Mouse (Mus musculus) layer of hippocampus, adult 8-10 months (tissue): Measurements from ENCODE around the gene Syngr2. TPM values are rescaled to one million over a fixed set of nuclear protein-coding genes. Genes with fewer than 3 reads are reported as not detected.
"Not testable (repeated sequence)": the region's sequence is repeated elsewhere in the genome, so short reads cannot be mapped to it uniquely, and the experiment has no call there.

ENCODE experiments used
- DNase-seq, 2 experiments: peaks; one replicate each; pipeline ENCODE4 v3.0.0; 2022; ENCODE audit warnings: low spot score in 2 of 2
- total RNA-seq, 4 experiments: library from RNA; stranded (reverse); gene quantifications; 2 replicates each; pipeline ENCODE4 v1.2.4; 2022

The Syngr2 gene
- total RNA-seq, 4 experiments from 2014 or later, result 11.4 to 33.5 (median 24.5) TPM

DNA sequence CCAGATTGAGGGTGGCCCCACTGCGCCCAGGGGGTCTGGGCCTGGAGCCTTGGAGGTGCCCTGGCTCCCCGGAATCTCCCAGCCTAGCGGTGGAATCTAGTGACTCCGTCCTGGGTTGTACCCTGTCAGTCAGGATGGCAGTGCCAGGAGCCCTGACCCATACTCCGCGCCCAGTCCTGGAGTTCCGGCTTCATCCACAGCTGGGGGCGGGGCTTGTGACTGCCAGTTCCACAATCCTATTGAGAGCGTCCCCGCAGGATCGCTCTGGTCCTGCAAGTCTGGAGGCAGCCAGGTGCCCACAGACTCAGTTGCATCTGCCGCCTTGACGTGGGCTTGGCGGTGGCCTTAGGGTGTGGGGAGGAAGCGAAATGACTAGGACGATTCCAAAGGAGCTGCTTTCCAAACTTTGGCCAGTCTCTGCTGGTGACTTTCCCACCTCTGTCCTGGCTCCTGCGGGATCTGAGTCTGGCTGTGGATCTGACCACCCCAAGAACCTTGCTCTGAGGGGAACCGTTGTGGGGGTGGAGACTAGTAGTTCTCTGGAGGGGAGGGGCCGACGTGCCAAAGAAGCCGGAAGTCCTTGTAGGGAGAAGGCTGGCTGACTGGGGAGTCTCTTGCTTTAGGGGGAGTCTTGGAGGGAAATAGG lies 1.1 kb downstream of the Syngr2 start:
- DNase-seq, result peak; percentile 60 to 63

DNA sequence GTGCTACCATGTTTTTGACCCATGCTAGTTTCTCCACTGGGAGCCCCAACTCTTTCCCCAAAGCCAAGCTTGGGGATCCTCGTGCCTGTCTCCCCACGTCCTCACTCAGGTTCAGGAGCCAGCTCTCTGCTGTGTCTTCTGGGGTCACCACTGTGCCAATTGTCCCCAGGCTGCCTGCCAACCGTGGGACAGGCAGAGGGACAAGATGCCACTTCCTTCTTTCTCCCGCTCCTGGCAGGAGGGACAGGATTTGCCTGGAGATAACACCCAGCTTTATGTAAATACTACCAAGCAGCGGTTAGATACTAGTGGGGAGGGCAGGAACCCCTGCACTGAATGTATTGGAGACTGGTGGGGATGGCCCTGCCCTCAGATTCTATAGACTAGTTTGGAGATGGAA lies 4.4 kb downstream of the Syngr2 start:
- no peak for DNase-seq

DNA sequence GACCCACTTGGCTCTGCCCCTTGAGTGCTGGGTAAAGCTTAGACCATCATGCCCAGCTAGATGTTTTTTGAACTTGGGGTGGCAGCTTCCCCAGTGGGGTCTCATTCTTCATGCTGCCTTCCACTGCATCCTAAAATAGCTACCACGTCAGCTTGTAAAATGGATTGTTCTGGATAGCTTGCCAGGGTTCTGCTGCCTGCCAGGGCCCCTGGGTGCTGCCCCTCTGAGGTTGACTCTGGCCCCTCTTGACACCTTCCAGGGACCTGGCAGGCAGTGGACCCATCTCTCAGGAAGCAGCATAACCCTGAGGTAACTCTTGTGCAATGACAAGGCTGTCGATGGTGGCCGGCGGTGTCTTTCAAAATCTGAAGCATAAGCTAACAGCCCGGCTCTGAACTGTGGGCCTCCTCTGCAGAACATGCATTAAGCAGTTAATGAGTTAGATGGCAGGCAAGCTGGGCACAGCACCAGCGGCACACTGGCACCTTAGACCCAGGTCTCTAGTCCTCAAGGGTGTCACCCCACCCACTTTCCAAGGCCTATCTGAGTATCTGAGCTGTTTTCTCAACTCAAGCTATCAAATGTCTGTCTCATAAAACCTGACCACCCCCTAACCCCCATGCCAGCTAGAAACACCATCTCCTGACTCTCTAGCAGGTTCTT lies 5.4 kb downstream of the Syngr2 start:
- DNase-seq, result no peak

DNA sequence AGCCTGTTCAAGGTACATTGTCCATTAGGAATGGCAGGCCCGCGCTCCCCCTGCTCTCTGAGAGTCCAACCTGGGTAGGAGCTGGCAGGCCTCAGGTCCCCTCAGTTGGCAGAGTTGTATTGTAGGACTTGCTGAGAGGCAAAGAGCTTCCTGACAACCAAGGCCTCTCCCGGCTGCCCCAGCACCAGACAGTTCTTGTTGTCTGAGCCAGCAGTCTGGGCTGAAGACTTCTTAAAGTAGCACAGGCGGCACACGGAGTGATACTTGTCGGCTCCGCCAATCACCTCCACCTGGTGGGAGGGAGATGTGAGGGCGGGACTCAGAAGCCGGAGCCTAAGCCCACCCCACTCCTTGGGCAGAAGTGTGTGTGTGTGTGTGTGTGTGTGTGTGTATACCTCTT lies 6.4 kb downstream of the Syngr2 start:
- DNase-seq, result not testable (repeated sequence)

DNA sequence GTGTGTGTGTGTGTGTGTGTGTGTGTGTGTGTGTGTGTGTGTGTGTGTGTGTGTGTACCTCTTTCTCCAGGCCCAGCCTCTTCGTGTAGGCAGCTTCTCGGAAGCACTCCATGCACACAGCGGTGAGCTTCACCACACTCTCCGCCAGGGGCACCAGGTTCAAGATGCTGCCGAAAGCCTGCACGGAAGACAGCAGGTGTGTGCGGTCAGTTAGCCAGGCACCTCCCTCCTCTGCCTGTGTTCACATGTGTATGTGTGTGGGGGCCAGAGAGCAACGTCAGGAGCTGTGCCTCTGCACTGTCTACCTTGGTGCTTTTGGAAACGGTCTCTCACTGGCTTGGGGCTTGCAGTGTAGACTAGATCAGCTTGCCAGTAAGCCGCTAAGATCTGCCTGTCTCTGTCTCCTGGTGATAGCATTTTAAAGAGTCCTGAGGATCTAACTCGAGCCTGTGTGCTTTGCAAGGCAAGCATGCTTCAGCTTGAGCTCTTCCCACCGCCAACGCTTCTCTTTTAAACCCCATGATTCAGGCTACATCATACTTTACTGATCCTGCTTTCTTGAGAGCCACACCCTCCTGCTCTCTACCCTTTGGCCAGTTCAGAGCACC lies 7.0 kb downstream of the Syngr2 start:
- no peak for DNase-seq

DNA sequence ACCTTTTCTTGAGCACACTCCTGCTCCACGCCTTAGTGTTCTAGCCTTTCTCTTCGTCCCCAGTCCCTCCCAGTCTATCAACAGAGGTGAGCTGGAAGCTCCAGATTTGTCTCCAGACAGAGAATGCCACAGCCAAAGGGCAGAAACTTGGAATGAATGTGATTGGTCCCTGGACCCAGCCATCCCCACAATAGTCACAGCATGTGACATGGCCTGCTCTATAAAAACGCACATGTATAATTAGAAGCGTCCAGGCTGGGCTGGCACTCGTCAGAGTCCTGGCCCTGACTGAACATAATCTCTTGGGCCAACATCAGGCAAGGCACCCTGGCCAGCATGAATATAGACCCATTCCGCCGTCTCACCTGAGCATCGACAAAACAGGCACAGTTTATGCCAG lies 9.6 kb downstream of the Syngr2 start:
- DNase-seq, result no peak

DNA sequence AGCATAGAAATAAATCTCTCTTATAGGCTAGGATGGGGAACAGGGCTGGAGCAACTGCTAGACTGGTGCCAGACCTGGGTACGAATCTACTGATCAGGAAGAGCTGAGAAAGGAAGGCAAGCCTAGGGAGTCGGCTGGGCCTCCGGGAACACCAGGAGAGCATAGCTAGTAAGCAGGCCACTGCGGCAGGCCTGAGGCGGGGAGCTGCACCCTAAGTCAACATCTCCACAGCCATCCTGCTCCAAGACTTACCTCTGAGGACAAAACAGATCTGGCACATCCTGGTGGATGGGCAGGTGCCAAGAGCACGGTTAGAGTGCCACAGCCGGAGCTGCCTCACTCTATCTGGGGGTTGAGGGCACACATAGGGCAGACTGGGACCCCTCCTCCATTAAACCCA lies 10.7 kb downstream of the Syngr2 start:
- DNase-seq, result no peak

DNA sequence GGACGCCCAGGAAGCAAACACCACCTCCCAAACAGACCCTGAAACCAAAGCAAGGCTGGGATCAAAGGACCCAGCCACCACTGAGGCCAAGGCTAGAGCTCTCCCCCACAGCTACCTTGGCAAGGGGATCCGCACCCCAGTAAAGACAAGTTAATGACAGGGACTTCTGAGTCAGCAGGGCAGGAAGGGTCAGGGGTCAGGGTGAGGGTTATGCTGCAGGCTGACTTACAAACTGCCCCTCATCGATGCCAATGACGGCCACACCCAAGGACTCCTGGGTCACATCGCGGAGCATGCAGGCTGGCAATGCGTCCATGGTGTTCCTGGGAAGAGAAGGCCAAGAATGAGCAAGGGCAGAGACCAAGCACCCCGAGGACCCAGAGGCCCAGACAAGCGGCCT lies 12.4 kb downstream of the Syngr2 start:
- no peak for DNase-seq

DNA sequence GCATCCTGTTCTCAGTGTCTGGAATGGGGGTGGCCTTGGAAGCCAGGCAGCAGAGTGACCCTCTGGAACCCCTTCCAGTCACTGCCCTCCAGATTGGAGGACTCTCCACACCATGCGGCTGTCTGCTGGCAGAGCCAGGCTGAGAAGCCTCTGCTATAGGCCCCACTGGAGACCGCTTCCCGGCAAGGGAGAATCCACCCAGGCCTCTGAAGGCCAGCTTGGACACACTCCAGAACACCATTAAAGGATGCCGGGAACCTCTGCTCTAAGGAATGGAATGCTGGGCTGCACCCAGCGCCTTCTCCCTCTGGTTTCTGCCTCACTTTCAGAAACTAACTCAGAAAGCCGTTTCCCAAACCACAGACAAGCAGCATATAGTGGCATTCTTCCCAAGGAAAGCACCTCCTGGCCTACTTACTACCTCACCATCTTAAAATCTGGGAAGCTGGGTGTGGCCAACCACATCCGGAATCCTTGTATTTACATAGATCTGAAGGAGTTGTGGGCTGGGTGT lies 13.3 kb downstream of the Syngr2 start:
- no peak for DNase-seq

DNA sequence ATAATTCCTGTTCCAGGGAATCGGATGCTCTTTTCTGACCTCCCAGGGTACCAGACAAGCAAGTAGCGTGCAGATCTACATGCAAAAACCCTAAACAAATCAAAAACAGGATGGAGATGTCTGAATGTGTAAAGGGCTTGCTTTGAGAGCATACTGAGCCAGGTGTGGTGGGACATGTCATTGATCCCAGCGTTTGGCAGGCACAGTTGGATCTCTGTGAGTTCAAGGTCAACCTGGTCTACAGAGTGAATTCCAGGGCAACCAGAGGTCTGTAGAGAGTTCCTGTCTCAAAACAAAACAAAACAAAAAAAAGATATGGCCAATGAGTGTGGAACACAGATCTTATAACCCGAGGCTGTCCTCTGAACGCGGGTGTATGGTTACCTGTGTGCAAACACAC lies 13.9 kb downstream of the Syngr2 start:
- no peak for DNase-seq

DNA sequence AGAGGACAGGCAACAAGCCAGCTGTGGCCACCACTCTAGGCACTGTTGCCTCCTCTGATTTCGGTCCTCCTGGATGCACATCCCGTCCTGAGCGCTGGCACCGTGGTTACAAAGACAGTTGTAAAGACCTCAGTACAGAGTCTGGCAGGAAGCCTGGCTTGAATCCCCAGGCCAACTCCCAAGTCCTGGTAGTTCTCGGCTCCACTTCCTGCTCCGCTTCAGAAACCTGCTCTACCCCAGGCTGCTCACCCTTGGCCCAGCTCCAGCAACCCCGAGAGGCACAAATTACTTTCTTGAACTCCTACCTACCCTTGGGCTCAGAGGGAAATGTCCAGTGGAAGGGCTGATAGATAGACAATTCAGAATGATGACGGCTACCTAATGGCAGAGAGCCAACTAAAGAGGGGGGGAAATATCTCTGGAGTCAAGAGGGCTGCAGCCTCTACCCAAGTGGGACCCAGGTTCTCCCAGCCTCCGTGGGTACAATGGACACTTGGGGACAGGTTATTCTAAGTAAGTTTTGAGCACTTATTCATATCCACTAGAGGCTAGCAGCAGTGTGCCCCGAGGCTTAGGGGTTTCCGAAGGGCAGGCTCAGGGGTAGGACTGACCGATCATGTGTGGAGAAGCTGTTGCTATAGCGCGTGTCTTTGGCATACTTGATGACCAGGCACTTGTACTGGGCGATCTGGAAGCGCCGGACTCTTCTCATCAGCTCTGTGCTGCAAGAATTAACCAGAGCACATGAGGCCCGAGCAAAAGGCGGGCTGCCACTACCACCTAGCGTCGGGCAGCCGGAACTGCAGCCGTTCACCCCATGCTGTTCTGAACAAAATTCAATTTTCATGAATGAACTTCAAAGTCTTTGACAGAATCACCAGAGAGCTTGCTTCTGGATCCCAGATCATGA lies 14.8 kb downstream of the Syngr2 start:
- DNase-seq, result peak; percentile 61 to 85

DNA sequence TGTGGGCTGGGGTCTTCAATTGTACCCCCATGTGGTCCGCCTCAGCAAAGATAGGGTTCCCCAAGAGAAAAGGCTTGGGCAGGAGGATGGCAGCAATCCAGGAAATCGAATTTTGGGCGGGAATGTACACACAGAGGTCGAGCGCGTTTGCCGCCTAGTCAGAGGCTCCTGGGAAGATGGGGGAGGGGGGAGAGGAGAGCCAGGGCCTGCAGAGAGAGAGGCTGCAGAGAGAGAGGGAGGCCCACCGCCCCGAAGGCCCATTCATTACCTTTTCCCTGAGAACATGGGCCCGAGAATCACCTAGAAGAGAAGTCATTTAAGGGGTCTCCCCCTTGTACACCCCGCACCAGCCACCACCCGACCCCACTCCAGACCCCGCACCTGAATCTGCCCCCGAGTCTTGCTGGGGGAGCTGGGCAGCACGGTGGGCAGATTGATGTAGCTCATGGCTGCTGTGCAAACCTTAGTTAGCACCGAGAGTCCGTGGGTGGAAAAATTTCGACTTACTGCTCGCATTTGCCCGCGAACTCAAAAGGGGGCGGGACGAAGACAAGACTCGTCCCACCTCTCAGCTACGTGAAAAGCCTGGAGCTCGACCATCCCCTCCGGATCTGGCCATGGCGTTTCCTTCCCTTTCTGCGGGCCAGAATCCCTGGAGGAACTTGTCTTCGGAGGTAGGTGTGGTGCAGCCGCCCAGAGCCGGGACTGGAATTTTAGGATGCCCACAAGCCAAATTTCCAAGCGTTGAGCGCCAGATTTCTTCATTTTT lies 16.0 kb downstream of the Syngr2 start, which contains the start of the genes Afmid and Tk1:
Gene Afmid, plus strand, starts transcription at position 592 of the 769 bp plus-strand sequence.
Gene Tk1, minus strand, starts transcription at position 760 of the 769 bp plus-strand sequence.
- no peak for DNase-seq

DNA sequence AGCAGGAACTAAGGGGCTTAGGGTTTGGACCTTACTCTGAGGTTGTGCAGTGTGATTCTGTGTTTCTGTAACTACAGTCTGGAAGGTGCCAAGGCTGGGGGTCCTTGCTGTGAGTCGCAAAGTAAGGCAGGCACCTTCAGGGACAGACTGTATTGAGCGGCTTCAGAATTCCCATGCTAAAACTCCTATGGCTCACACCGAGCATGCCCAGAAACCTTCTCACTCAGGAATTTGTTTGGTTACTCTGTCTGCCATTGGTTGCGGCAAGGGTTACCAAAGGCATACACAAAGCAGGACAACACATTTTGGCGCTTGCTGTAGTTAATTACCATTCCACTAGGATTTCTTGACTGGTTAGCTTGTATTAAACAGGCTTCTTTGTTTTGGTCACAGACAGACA lies 16.7 kb downstream of the Syngr2 start:
- no peak for DNase-seq

DNA sequence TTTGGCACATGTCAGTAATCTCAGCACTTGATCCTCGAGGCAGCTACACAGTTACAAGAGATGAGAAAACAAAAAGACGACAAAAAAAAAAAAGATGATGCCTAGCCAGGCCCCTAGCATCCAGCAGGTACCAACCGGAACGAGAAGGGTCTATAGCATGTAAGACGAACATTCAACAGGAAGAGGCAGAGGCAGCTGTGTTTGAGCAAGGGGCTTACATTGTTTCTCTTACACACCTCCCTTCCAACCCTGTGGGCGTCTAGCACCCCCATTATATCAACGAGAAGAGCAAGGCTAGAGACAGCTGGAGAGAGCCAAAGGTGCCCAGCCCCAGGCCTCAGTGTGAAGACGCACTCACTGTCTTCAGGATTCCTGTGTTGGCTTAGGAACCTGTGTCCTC lies 17.4 kb downstream of the Syngr2 start:
- DNase-seq, result no peak

DNA sequence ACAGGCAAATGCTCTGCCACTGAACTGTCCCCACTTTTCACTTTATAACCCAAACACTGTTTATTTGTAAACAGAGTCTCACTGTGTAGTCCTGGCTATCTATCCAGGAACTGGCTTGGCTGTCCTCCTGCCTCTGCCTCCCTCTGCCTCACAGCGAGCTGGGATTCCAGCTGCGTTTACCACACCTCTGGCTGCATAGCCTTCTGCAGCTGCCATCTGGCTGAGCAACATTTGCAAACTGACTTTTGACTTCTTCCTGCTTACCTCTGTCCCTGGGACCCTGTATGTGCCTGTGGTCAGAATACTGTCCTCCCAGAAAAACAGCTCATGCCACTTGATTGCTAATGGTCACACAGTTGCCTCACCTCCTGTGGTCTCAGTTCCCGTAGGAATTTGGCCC lies 17.9 kb downstream of the Syngr2 start:
- no peak for DNase-seq

DNA sequence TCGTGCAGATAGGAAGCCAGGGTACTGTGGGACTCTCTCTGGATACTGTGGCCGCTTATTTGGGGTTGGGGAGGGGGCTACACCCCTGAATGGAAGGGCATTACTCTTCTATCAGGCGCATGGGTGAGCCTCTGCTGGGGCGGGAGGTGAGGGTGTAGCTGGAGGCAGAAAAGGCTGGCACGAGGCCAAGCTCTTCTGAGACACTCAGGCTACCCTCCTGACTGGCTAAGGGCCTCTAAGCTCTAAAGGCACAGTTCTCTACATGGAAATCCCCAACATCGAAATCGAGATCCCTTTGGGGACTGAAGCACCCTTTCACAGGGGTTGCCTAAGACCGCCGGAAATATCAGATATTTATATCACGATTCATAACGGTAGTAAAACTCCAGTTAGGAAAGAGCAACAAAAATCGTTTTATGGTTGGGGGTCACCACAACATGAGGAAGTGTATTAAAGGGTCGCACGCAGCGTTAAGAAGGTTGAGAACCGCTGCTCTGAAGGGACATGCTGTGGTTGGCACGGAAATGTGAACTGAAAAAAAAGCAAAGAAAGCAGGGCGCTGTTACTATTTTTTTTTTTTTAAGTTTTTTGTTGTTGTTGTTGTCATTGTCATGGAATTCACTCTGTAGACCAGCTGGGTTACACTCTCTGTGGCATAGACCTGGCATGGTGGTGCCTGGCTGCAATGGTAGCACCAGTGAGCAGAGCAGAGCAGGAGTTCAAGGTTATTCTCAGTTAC lies 18.9 kb downstream of the Syngr2 start:
- no peak for DNase-seq

DNA sequence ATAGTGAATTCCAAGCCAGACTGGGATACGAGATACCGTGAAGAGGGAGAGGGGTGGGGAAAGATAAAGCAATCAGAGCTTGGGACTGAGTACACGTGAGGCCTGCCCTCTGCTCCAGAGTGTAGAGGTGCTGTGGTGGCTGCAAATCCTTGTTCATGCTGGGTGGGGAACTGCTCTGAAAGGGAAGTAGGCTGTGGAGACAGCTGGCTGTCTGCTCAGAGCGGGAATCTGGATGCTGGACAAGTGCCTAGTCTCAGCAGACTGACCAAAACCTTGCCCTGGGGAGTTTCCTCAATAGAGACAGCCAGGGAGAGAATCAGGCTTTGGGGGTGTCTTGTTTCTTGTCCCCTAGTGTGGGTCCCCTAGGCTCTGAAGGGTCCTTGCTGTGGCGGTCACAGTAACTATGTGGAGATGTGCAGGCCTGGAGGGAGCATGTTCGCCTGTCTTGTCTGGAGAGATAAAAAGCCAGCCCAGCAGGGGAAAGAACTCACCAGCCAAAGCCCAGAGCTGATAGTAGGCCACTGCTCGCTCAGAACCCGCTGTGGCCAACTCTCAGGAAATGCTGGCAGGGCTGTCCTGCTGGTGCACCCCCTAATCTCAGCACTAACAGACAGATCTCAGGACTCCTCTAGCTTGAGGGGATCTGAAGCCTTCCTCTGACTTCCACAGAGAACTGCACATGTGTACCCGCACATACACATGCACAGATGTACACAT lies 19.6 kb downstream of the Syngr2 start:
- no peak for DNase-seq

DNA sequence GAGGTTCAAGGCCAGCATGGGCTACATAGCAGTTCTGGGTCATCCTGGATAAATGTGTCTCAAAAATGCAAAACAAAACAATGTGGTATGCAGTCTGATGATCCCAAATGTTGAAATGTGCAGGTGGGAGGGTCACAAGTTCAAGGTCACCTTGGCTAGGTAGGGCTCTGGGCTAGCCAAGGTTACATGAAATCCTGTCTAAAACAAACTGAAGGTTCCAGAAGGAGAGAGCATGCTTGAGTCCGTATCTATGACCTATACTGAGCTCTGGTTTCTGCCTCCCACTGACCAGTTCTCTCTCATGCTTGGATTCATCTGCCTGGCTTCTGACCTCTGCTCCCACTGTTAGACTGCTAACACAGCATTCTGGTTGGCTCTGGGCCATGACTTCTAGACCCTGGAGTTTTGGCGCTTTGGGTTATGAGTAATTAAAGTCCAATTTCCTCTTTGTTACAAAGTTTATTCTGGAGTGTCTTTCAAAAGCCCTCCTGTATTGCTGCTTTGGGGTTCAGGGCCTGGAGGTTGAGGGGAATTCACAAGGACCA lies 20.3 kb downstream of the Syngr2 start:
- DNase-seq, result no peak

DNA sequence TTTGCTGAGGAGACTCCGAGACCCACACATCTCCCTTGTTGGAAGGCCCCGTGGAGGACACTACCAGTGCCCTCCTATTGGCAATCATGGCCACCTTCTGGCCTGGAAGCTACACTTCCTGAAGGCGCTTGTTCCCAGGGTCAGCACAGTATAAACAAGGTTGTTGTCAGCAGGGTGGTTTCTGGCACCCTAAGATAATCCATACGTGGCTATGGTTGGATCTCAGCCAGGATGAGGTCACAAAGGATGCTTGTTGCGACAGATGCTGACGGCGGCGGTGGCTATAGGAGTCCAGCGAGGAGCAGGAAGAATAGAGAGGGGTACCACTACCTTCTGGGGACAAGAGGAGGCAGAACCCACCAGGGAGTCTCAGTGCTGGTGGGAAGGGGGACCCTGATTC lies 20.9 kb downstream of the Syngr2 start:
- DNase-seq, result no peak
